Mouse (Mus musculus): ENCODE measurements around the gene Cd300a. TPM values are rescaled to one million over a fixed set of nuclear protein-coding genes. Genes with fewer than 3 reads are reported as not detected.

The Cd300a gene
- polyA plus RNA-seq, 1 experiment from 2014 or later: 1.5 TPM

DNA sequence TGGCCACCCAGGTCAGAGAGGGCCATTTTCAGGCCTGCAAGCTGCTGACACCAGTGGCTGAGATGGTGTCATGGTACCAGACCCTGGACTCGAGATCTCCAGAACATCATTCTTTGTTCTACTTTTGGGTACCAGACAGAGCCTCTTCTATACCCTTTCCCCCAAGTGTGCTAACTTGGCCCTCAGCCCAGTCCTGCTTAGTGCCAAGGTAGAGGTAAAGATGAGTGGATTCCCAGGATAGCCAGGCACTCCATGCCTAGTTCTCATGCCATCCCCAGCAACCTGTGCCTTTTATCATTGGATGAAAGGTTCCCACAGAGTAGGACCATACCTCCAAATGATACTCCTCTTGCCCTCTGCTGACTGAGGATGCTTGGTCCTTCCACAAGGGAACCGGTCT lies 18.3 kb upstream of the Cd300a start:
- no peak for TF ChIP-seq CTCF (IDR thresholded peaks at IDR 0.05; ENCODE audit: low read depth)
- ATAC-seq (replicated peaks; ENCODE audit: low FRiP score, low read depth) (no peak), DNase-seq (ENCODE audit: low spot score) (no peak)
- Histone ChIP-seq H3K9ac (ENCODE audit: low read depth, low read length) (no peak overlapping the region), H3K36me3 (ENCODE audit: insufficient read depth, low read length) (peaks cover 25% of the 10 kb centered on the region; the same call in 1 of the 2 replicates), H3K27ac (no peak overlapping the region), H3K27me3 (ENCODE audit: insufficient read depth, low read length) (no peaks in the 10 kb centered on the region), H3K4me2 (ENCODE audit: low read length) (no peak overlapping the region), H3K4me3 (replicated peaks; ENCODE audit: low read depth, low read length) (no peak overlapping the region), H3K9me3 (replicated peaks; ENCODE audit: low read length) (no peaks in the 10 kb centered on the region), H3K4me1 (replicated peaks; ENCODE audit: insufficient read depth, low read length) (peaks cover 56% of the 10 kb centered on the region)
- WGBS: 92% methylated on average over 2 of the region's 2 CpGs

DNA sequence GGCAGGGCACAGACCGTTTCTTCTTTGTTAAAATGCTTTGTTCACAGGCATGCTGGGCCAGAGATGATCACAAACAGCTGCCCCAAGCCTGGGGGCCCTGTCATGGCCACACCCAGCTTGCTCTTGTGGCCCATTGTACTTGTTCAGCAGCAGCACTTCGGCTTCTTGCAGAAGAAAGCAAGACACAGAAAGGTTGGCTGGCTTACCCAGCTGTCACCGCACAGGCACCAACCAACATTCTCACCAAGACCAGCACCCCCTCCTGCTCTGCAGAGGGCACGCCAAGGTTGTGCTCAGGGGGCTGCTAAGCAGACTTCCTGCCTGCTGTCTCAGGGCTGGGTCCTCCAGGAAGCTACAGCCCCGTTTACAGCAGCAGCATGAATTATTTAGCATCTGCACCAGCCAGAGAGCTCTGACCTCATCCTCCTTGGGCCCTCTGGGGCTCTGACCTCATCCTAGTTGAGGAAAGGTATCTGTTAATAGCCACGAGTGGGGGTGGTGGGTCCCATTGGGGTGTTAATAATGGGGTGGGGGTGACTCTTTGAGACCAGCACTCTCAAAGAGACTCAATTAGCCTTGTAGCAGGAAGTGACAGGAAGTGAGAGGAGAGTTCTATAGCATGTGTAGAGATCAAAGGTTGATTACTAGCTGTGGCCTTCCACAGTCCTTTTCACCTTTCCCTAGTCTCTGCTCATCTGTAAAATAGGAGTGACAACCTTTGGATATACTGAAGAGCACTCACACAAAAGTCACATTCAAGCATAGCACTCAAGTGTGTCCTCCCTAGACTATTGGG lies 16.6 kb upstream of the Cd300a start:
- TF ChIP-seq CTCF (IDR thresholded peaks at IDR 0.05; ENCODE audit: low read depth): no peak
- 0 out of 2 replicates have a peak overlapping the region, but pooled peaks have one; percentile 23 for H3K9ac ChIP-seq (ENCODE audit: low read depth, low read length)
- no peak overlapping the region for H3K4me3 ChIP-seq (replicated peaks; ENCODE audit: low read depth, low read length)
- no peak; the same call in 1 of the 2 replicates for ATAC-seq (replicated peaks; ENCODE audit: low FRiP score, low read depth)
- 16% methylated on average over 6 of the region's 6 CpGs for WGBS
- peaks cover 44% of the 10 kb centered on the region for H3K4me1 ChIP-seq (replicated peaks; ENCODE audit: insufficient read depth, low read length)
- DNase-seq (ENCODE audit: low spot score): peak; percentile 35
- H3K36me3 ChIP-seq (ENCODE audit: insufficient read depth, low read length): peaks cover 20% of the 10 kb centered on the region; the same call in 1 of the 2 replicates
- H3K27ac ChIP-seq: peak overlapping the region; percentile 85
- H3K4me2 ChIP-seq (ENCODE audit: low read length): no peak overlapping the region
- no peaks in the 10 kb centered on the region for H3K27me3 ChIP-seq (ENCODE audit: insufficient read depth, low read length)
- H3K9me3 ChIP-seq (replicated peaks; ENCODE audit: low read length): no peaks in the 10 kb centered on the region

DNA sequence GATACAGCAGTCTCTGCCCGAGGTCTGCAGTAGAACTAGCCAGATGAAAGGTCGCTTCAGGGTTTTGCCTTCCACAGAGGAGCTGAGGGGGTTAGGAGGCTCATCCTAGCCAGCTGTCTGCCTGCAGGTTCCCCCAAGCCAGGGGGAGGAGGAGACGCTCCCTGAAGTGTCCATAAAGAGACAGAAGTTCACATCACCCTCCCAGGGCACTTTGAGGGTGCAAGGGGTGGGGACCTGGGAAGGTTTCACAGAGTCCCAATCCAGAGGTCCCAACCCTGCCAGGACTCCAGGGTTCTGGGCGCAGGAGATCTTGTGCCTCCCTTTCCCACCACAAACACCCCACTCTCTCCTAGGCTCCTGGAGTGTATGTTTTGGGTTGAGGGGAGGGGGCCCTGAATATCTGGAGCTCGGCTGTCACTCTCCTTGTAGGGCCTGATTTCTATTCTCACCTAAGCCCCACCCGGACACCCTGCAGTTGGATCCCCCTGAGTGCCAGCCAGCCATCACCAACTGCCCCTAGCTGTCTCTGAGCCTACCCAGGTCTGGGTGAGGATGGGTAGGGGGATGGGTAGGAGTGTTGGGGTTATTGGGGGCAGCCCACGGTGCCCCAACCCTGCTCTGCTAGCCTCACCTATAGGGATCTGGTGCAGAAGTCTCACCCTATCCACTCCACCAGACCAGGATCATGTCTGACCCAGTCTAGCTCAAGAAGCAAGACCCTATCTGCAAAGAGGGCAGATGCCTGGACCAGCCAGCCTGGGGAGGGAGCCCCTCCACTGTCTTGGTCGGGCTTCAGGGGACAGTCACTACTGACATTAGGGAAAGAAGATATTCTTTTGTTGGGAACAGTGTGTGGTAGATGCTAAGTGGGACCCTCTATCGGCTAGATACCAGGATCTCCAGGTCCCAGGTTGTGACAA lies 15.4 kb upstream of the Cd300a start:
- Histone ChIP-seq H3K4me3 (replicated peaks; ENCODE audit: low read depth, low read length) (no peak overlapping the region), H3K9me3 (replicated peaks; ENCODE audit: low read length) (no peaks in the 10 kb centered on the region), H3K4me1 (replicated peaks; ENCODE audit: insufficient read depth, low read length) (peaks cover 41% of the 10 kb centered on the region), H3K9ac (ENCODE audit: low read depth, low read length) (no peak overlapping the region), H3K4me2 (ENCODE audit: low read length) (no peak overlapping the region), H3K27me3 (ENCODE audit: insufficient read depth, low read length) (no peaks in the 10 kb centered on the region), H3K27ac (peak overlapping the region; percentile 85), H3K36me3 (ENCODE audit: insufficient read depth, low read length) (peaks cover 18% of the 10 kb centered on the region; the same call in 1 of the 2 replicates)
- ATAC-seq (replicated peaks; ENCODE audit: low FRiP score, low read depth) (no peak), DNase-seq (ENCODE audit: low spot score) (no peak)
- WGBS: 50% methylated on average over 9 of the region's 9 CpGs
- TF ChIP-seq CTCF (IDR thresholded peaks at IDR 0.05; ENCODE audit: low read depth): no peak

DNA sequence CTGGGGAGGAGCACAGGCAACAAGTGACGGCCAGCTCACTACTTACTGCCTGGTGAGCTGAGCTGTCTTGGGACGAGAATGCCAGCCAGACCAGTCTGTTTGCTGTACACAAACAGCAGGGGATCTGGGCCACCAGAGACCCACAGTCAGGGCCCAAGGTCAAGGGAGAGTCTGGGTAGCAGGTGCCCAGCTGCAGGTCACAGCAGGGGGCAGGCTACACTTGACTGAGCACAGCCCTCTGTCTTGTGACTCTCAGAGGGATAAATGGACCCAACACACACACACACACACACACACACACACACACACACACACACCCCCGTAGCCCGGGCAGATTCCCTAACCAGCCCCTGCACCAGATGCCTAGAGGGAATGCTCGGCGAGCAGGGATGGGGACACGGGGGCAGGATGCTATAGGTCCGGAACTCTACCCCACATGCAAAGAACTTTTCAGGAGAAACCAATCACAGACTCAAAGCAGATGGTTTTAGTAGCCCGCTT lies 14.5 kb upstream of the Cd300a start:
- ATAC-seq (replicated peaks; ENCODE audit: low FRiP score, low read depth): peak; percentile 66
- H3K4me1 ChIP-seq (replicated peaks; ENCODE audit: insufficient read depth, low read length): peaks cover 41% of the 10 kb centered on the region
- H3K36me3 ChIP-seq (ENCODE audit: insufficient read depth, low read length): peaks cover 13% of the 10 kb centered on the region; the same call in 1 of the 2 replicates
- 15% methylated on average over 9 of the region's 9 CpGs for WGBS
- no peak overlapping the region for H3K4me3 ChIP-seq (replicated peaks; ENCODE audit: low read depth, low read length)
- no peak overlapping the region for H3K9ac ChIP-seq (ENCODE audit: low read depth, low read length)
- H3K9me3 ChIP-seq (replicated peaks; ENCODE audit: low read length): no peaks in the 10 kb centered on the region
- H3K4me2 ChIP-seq (ENCODE audit: low read length): 0 out of 2 replicates have a peak overlapping the region, but pooled peaks have one; percentile 13
- no peak for TF ChIP-seq CTCF (IDR thresholded peaks at IDR 0.05; ENCODE audit: low read depth)
- DNase-seq (ENCODE audit: low spot score): peak; percentile 52
- no peaks in the 10 kb centered on the region for H3K27me3 ChIP-seq (ENCODE audit: insufficient read depth, low read length)
- peak overlapping the region; percentile 85 for H3K27ac ChIP-seq

DNA sequence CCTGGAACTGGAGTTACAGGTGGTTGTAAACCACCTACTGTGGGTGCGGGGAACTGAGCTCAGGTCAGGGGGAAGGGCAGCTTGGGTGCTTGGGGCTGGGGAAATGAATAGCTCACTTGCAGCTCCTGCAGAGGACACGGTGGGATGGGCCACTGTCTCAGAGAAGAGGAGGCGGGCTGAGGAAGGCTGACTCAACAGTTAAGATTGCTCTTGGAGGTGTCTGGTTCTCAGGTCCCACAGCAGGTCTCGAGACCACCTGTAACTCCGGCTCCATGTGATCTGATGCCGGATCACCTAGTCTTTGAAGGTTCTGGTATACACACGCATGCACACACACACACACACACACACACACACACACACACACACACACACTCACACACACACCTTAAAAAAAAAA lies 13.7 kb upstream of the Cd300a start:
- Histone ChIP-seq H3K4me2 (ENCODE audit: low read length) (no peak overlapping the region), H3K9ac (ENCODE audit: low read depth, low read length) (no peak overlapping the region), H3K4me3 (replicated peaks; ENCODE audit: low read depth, low read length) (no peak overlapping the region), H3K9me3 (replicated peaks; ENCODE audit: low read length) (no peaks in the 10 kb centered on the region), H3K27me3 (ENCODE audit: insufficient read depth, low read length) (no peaks in the 10 kb centered on the region), H3K4me1 (replicated peaks; ENCODE audit: insufficient read depth, low read length) (peaks cover 41% of the 10 kb centered on the region), H3K27ac (peak overlapping the region; percentile 85), H3K36me3 (ENCODE audit: insufficient read depth, low read length) (peaks cover 5% of the 10 kb centered on the region; the same call in 1 of the 2 replicates)
- no peak for TF ChIP-seq CTCF (IDR thresholded peaks at IDR 0.05; ENCODE audit: low read depth)
- WGBS: 21% methylated on average over 7 of the region's 7 CpGs
- ATAC-seq (replicated peaks; ENCODE audit: low FRiP score, low read depth): no peak
- peak; percentile 42 for DNase-seq (ENCODE audit: low spot score)

DNA sequence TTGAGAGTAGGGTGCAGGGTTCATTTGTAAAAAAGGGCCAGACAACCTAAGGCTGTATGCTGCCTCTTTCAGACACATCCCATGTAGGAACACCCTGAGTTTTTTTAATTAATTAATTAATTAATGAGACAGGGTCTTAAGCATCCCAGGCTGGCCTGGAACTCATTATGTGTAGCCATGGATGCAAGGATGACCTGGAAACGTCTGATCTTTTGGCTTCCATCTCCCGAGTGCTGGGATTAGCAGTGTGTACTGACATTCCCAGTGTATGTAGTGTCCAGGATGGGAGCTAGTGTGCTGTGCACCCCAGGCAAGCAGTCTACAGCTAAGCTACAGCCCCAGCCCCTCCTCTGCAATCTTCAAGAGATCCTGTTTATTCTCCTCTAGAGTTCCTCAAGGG lies 13.2 kb upstream of the Cd300a start:
- H3K27ac ChIP-seq: peak overlapping the region; percentile 85
- ATAC-seq (replicated peaks; ENCODE audit: low FRiP score, low read depth) (no peak), DNase-seq (ENCODE audit: low spot score) (no peak)
- no peak overlapping the region for H3K4me3 ChIP-seq (replicated peaks; ENCODE audit: low read depth, low read length)
- 42% methylated on average over 2 of the region's 2 CpGs for WGBS
- H3K4me1 ChIP-seq (replicated peaks; ENCODE audit: insufficient read depth, low read length): peaks cover 41% of the 10 kb centered on the region
- 0 out of 2 replicates have a peak, but pooled peaks cover 3% of the 10 kb centered on the region for H3K36me3 ChIP-seq (ENCODE audit: insufficient read depth, low read length)
- TF ChIP-seq CTCF (IDR thresholded peaks at IDR 0.05; ENCODE audit: low read depth): no peak
- no peak overlapping the region for H3K9ac ChIP-seq (ENCODE audit: low read depth, low read length)
- H3K4me2 ChIP-seq (ENCODE audit: low read length): no peak overlapping the region
- H3K27me3 ChIP-seq (ENCODE audit: insufficient read depth, low read length): no peaks in the 10 kb centered on the region
- H3K9me3 ChIP-seq (replicated peaks; ENCODE audit: low read length): no peaks in the 10 kb centered on the region
